Mouse (Mus musculus) ES-Bruce4 (cell line): ENCODE measurements at regions not wholly inside any gene's neighbourhood (a gene's known extent, or its start where the extent isn't known, plus 50 kb on each side); places are given as distances from the start of the nearest gene placed in this dataset.
"Not testable (repeated sequence)": the region's sequence is repeated elsewhere in the genome, so short reads cannot be mapped to it uniquely, and the experiment has no call there.

Experiments
- CTCF ChIP-seq: IDR thresholded peaks from one replicate; pipeline ENCODE4 v1.8.1; 2011; ENCODE audit warnings: low read depth, low read length
- EP300 ChIP-seq: IDR thresholded peaks from 2 replicates; pipeline ENCODE4 v1.6.1; 2011; ENCODE audit warnings: low read depth, low read length; ENCODE audit not compliant: insufficient read depth
- POLR2A ChIP-seq: IDR thresholded peaks from one replicate; pipeline ENCODE4 v1.8.1; 2011; ENCODE audit warnings: low read length; ENCODE audit not compliant: insufficient read depth

DNA sequence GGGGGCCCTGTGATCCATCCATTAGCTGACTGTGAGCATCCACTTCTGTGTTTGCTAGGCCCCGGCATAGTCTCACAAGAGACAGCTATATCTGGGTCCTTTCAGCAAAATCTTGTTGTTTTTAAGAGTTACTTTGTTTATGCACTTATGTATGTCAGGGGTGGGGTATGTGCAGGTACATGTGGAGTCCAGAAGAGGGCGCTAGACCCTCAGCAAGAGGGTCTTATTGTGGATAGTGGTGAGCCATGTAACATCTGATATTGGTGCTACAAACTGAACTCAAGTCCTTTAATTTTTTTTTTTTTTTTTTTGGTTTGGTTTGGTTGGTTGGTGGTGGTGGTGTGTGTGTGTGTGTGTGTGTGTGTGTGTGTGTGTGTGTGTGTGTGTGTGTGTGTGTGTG, 268.7 kb downstream of the Lpin1 start:
- not testable (repeated sequence) for TF ChIP-seq POLR2A, EP300
- TF ChIP-seq CTCF = peak; percentile 63
